Mouse (Mus musculus) C2C12 (cell line): ENCODE measurements around the gene Lamb3.

ENCODE experiments used
- CEBPB ChIP-seq: IDR thresholded peaks from one replicate; pipeline ENCODE4 v1.6.1; 2011; ENCODE audit warnings: low read depth, mild to moderate bottlenecking, control low read depth, moderate library complexity
- CTCF ChIP-seq: IDR thresholded peaks from one replicate; pipeline ENCODE4 v1.5.1; 2011; ENCODE audit not compliant: control insufficient read depth, insufficient read depth, insufficient read length
- FOSL1 ChIP-seq: IDR thresholded peaks from one replicate; pipeline ENCODE4 v1.8.0; 2011; ENCODE audit warnings: mild to moderate bottlenecking, low read length; ENCODE audit not compliant: poor library complexity, insufficient read depth, severe bottlenecking
- MAX ChIP-seq: IDR thresholded peaks from one replicate; pipeline ENCODE4 v1.6.1; 2011; ENCODE audit warnings: mild to moderate bottlenecking, control low read depth
- MYOD1 ChIP-seq: IDR thresholded peaks from one replicate; pipeline ENCODE4 v1.6.1; 2011; ENCODE audit warnings: low read depth; ENCODE audit not compliant: control insufficient read depth, insufficient read length
- MYOG ChIP-seq: IDR thresholded peaks from one replicate; pipeline ENCODE4 v1.6.1; 2011; ENCODE audit not compliant: control insufficient read depth, insufficient read length; ENCODE audit errors: extremely low read depth
- USF1 ChIP-seq: IDR thresholded peaks from one replicate; pipeline ENCODE4 v1.6.1; 2011; ENCODE audit warnings: low read depth, mild to moderate bottlenecking, control low read depth, moderate library complexity

DNA sequence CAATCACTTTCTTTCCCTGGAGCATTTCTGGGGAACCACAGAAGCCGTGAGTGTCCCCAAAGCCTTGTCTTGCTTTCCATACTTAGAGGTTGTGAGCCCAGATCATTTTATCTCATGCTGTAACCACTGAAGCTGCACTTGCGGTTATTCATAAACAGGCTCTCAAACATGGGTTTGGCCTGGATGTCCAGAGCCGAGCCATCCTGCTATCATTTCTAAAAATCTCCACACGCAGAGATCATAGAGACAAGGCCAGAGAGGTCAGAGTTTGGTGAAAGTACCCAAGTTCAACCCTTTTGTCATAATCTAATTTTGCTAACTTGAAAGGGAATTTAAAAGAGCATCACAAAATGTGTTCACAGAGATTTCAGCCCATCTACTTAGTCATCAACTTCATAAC is 33.9 kb downstream of the Lamb3 start:
- TF ChIP-seq CTCF (no peak), MYOG (no peak), FOSL1 (no peak), USF1 (no peak), MYOD1 (no peak), MAX (no peak), CEBPB (no peak)
